Mouse (Mus musculus) adrenal gland, postnatal 4 days (tissue): ENCODE measurements around the gene Ranbp9. TPM values are rescaled to one million over a fixed set of nuclear protein-coding genes. Genes with fewer than 3 reads are reported as not detected.
"Not testable (repeated sequence)": the region's sequence is repeated elsewhere in the genome, so short reads cannot be mapped to it uniquely, and the experiment has no call there.

Source experiments
- DNase-seq, 2 experiments: peaks; one replicate each; pipeline ENCODE4 v3.0.0; 2021 to 2022; ENCODE audit warnings: low spot score in 2 of 2, mixed read lengths in 2 of 2
- total RNA-seq, 2 experiments: library from RNA; stranded (reverse); gene quantifications; 2 replicates each; pipeline ENCODE4 v1.2.3; 2021

The Ranbp9 gene
- total RNA-seq, 2 experiments from 2014 or later, result 57.0 to 62.2 TPM

DNA sequence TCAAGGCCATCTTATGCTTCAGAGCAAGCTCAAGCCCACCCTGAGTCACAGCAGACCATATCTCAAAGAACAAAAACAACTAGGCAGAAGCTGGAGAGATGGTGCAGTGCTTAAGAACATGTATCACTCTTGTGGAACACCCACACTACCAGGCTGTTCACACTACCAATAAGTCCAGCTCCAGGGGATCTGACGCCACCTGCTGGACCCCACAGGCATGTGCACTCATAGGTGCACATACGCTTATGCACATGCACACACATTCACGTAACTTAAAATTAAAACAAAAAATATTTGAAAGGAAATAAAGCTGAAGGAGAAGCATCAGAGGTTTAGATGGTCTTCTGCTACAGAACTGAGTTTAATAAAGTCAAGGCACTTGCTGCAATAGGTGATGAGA is 16.7 kb upstream of the Ranbp9 start:
- no peak for DNase-seq

DNA sequence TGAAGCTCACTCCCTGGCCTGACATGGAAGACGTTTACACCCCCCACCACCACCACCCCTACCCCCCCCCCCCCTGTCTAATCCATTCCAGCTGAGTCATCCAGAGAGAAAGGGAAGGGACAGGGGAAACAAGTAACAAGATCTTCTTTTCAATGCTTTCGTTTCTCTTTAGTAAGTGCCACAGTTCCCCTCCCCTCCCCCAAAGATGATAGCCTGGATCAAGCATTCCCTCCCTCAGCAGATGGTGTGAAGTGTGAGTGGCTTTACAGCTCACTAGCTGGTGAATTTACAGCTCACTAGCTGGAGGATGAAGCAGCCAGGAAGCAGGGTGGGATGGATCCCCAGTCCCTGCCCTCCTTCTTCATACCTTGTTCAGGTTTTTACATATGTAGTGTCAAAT is 15.6 kb upstream of the Ranbp9 start:
- DNase-seq, result no peak

DNA sequence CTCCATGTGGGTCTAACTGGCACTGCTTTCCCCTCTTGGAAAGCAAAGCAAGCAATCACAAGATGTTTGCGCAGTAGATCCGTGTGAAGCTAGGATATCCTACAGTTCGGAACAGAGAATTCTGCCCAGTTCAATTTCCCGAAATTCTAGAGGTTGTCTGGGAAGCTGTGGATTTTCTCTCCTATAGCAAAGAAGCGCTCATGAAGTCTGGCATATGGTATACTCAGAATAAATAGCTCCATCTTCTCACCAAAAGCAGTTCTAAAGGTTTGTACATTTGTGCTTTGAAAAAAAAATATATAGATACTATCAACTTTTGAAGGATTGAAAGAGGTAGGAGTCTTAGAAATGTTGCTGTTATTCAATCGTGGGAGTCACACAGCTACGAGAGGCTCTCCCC is 14.6 kb upstream of the Ranbp9 start:
- DNase-seq, result no peak

DNA sequence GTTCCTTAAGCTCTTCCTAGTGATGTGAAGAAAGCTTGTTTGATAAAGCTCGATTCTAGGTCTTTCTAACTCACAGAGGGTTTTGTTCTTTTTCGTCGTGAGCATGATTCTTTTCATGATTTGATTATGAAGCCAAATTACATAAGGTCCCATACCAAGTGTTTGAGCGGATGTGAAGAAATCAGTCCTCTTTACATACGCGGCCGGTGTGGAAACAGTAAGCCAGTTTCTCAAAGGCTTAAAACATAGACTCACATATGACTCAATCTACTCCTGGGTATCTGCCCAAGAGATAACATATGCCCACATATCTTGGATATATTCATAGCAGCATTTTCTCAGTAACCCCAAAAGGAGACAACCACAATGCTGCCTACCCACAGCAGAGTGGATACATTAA is 12.6 kb upstream of the Ranbp9 start:
- DNase-seq, result no peak

DNA sequence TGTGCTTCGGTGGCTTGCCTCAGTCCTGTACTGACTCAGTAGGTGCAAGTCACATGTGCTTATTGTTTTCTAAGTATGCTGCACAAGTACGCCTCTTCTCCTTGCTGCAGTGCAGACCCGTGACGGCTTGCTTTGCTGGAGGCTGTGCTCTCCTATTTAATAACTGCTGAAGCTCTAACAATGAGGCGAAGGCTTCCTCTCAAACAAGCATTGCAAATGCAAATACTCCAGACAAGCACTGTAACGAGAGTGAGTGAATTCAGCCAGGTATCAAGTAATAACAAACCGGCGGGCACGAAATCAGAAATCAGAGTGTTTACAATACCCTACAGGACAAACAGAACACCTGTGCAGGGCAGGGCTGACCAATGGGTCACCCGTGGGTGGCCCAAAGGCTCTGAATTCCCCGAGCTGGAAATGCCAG is 12.0 kb upstream of the Ranbp9 start:
- no peak for DNase-seq

DNA sequence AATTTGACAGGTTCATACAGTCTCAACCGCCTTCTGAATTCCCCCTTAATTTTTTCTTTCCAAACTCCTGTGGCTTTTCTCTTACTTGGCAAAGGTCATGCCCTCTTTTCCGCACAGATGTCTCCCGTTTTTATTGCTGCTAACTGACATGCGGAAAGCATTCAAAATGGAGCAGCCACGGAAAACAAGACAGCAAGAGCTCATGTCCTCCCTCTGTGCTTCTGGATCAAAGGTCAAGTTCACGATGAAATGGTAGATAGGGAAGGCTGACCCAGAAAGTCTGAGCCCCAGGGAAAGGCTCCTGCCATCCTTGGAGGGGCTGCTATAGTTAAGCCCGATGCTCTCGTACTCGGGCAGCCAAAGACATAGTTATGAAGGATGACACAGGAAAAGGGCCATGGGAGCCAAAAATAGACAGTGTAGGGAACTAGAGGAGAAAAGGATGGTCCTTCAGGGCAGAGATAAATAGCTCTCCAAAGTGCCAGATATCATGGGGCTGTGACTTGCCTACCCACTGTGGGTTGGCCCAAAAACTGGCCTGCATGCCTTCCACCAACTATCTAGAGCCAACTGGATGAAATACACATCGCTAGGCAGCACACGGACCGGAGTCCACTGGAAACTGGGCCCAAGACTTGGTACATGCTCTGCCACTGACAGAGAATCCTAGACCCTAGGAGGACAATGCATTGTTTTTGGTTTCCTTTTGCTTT is 5.6 kb upstream of the Ranbp9 start:
- DNase-seq, result no peak

DNA sequence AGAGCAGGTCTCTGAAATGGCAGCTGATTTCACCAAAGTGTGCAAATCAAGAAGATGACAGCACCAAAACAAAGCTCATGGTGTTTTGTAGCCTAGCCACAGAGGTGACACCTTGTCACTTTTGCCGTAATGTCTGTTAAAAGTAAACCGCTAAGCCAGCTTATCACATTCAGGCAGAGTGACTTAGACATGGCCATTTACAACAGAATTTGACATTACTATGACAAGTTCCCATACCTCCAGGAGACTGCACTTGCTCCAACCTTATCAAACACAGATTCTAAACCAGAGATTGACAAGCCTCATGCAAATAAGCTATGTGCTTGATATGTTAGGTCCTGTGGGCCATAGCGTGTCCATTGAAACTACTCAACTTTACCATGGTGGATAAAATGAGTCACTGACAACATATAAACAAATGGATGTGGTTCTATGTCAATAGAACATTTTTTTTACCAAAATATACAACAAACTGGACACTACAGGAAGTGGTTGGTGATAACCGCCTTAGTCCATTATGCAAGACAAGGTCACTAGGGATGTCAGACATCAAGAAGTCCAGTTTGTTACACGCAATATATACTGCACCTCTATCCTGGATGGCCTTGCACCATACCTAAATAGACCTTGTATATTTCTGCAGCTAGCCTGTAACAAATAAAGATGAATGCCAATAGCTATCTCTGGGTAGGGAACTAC is 4.3 kb upstream of the Ranbp9 start:
- no peak for DNase-seq

DNA sequence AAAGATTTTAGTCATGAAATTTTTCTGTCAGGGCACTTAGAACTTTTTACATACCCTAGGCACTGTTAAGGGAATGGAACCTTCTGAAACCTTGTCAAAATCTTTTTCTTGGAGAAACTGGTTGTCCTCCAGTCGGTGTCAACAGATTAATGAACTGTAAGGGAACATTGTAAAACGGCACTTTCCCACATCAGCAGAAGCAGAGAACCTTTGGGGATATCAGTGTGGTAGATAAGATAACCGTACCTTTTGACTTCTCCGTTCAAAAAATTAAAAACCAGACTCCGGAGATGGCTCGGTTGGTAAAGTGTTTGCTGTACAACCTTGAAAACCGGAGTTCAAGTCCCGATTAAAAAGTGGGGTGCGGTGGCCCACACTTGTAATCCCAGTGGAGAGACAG is 1.7 kb upstream of the Ranbp9 start:
- no peak for DNase-seq

DNA sequence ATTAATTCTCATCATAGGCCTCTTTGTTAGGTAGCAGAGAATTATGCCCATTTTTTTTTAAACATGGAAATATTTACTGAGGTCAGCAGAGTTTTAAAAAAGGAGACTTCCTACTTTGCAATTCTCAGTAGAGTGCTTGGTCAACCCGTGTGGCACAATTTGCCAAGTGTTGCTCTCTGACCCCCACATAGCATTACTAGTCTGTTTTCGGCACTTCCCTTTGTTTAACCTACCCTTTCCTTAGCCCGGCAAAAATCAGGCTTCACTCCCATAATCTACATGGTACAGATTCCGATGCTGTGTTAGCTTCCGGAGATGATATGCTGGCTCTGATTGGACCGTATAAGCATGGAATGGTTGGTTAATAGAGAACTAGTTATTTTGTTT is 770 bp upstream of the Ranbp9 start:
- no peak for DNase-seq

DNA sequence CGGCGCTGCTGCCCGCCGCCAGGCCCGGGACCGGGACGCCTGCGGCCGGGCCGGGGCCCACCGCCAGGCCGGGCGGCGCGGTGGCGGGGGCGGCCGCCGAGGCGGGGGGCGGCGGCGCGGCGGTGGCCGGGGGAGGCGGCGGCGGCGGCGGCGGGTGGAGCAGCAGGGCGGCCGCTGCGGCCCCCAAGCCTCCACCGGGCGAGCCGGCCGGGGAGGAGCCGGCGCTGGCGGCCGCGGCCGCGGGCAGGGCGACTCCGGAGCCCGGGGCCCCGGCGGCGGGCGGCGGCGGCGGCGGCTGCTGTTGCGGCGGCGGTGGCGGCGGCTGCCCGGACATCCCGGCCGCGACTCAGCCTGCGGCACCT is 506 bp downstream of the Ranbp9 start:
- no peak for DNase-seq

DNA sequence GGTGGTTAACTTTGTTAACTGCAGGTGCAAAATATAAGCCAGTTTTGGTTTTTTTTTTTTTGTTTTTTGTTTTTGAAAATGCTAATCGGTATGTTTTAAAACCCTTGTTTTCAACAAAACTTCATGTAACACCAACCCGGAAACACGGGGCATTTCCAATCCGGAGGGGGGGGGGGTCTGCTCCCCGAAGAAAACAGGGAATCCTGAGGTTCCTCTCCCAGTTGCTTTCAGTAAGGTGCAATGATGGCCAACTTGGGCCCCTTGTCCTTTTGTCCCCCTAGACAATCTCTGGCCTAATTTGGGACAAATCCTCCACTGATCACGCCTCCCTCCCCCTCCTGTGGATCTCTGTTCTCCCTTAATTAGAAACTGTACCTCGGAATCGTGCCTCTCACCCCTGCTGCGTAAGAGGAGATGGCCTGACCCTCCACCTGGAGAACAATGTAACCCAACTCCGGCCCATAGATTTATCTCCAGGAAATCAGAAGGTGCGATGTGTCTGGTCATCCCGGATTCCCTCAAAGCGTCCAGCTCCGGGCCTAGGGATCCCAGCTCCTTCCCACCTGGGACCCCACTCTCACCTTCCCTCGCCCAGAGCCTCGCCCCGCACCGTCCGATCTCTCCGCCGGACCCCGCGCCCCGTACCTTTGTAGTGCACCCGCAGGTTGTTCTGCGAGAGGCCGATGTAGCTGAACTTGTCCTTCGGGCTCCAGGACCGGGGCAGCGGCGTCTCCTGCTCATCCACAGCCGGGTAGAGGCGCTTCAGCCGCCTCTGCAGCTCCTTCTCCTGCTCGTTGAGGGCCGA is 1.1 kb downstream of the Ranbp9 start:
- peak; percentile 19 to 30 for DNase-seq

DNA sequence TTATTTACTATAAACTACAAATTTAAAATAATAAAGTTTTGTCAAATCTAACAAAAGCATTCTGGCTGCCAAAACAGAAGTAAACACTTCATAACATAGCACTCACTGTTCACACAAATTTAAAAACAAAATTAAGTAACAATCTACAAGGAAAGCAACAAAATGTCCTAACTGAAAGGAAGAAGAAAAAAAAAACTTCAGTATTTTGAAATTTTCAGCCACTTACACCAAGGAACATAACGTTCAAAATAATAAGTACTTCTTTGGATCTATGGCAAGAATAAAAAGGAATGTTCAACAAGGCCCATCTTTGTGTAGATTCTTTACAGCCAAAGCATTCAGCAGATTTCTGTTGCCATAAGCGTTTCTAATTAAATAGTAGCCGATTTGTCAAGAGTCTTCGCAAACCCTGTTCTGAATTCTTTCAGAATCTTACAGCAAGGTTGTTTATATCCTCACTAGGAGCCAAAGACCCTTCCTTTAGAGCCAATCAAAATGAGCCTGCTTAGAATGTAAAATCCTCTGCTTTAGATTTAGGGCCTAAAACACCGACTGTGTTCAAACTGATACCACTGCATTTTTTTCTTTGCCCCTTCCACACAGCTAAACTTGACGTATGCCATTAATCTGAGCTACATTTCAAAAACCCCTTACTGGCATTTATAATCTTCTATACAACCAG is 1.9 kb downstream of the Ranbp9 start:
- DNase-seq, result no peak

DNA sequence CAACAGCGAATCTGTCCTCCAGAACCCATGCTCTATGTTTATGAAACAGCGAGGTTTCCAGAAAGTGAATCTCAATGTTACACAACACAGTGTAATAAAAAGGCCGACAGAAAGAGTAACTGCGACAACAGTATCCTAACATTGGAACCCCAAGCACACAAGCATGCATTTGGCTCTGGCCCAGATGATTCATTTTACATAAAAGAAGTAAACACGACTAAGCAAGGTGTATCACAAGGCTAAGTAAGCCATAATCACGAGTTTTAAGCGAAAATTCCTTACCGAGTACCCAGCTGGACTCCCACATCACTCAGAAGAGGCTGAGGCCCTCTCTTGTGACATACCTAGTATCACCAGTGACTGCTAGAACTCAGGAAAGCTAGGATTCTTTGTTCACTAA is 2.5 kb downstream of the Ranbp9 start:
- DNase-seq, result no peak

DNA sequence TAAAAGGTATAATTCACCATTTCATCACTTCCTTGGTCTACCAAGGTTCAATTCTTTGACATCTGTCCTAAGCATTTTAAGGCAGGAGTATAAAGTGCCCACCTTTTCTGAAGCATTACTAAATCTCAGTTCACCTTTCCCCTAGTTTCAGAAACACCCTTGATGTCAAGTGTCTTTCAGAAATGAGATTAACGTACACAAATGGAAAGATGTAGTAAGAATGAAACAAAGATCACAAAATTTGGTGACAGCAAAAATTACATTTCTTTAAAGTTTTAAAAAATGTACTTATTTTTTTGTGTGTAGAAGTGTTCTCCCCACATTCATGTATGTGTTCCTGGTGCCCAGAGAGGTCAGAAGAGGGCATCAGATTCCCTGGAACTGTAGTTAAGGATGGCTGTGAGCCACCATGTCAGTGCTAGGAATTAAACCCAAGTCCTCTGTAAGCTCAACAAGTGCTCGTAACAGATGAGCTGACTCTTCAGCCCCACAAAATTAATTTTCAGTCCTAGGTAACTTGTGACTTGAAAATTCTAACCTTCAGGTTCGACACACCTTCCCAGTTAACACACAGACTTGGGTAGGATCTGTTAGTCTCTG is 3.9 kb downstream of the Ranbp9 start:
- no peak for DNase-seq

DNA sequence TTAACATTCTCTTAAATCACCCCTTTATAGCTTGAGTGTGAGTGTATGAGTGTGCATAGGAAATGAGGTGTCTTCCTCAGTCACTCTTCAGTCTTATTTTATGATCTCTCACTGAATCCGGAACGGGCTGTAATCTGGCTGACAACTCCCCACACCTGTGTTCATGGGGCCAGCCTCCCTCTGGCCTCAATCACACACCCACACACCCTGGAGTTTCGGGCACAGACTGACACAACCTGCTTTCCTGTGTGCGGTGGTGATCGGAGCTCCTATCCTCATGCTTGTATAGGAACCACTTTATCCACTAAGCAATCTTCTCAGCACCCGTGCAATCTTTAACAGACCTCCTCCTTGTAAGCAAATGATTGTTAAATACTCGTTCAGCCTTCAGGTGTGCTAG is 4.9 kb downstream of the Ranbp9 start:
- DNase-seq, result no peak

DNA sequence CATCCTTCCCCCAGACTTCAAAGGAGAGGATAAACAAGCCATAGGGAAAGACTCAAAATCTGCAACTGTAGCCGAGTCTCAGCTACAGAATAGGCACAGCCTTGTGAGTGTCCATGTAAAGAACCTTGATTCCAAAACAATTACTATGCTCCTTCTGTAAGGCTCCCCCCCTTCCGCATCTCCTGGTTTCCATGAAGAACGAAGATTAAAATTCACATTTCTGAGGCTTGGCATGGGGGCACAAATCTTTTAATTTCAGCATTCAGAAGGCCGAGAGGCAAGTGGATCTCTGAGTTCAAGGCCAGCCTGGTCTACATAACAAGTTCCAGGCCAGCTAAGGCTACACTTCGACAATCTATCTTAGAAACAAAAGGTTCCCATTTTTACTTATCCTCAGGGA is 6.4 kb downstream of the Ranbp9 start:
- no peak for DNase-seq

DNA sequence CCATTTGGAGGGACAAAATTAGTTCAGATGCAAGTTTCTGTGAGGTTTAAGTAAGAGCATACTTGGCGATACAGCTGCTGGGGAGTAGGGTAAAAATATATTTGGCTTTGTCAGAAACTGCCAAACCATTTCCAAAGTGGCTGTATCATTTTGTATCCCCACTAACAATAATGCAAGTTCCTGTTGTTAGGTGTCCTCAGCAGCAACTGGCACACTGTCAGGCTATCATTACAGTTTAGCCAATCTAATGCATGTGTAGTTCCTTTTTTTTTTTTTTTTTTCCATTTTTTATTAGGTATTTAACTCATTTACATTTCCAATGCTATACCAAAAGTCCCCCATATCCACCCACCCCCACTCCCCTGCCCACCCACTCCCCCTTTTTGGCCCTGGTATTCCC is 9.2 kb downstream of the Ranbp9 start:
- not testable (repeated sequence) for DNase-seq

DNA sequence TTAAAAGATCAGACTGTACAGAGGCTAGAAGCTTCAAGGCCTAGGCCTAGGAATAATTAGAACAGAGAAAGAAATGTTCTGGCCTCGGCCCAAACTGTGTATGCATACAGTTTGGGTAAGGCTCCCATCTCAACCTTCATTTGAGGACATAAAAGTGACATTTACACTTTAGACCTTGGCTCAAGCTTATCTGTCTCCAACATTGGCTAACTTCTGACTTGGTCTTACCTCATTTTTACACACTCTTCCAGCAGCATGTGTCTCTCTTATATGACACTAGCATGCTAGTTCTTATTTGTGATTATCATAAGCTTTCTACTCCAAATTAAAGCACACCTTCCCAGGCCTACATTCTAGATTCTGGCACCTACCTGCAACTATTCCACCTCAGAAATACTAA is 11.5 kb downstream of the Ranbp9 start:
- no peak for DNase-seq

DNA sequence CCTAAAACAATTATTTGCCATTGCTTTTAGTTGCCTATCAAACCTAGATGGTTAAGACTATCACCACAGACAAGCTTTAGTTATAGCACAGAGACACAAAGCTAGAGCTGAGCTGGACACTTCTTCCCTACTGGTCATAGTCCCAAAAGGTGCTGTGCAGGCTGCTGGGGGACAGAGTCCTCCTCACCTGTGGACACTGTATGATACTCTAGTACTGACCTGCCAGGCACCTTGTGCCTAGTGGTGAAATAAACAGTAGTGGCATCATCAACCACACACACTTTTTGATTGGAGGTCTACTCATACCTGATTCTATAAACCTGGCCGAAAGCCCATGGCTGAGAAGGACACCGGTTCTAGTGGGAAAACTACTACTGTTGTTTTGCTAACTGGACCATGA is 16.5 kb downstream of the Ranbp9 start:
- no peak for DNase-seq

DNA sequence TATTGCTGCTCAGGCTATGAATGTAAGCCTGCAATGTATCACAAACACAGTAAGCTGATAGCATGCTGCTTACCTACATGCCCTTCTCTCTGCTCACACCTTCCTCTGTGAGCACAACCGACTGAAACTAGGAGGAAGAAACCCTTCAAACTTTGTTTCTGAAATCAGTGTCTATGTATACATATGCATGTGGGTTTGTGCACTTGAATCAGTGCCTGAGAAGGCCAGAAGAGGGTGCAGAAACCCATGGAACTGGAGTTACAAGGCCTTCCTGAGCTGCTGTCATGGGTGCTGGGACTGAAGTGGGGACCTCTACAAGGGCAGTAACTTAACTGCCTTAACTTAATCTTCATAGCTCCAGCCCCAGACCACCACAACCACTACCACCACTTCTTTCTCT is 23.9 kb downstream of the Ranbp9 start:
- DNase-seq, result no peak

DNA sequence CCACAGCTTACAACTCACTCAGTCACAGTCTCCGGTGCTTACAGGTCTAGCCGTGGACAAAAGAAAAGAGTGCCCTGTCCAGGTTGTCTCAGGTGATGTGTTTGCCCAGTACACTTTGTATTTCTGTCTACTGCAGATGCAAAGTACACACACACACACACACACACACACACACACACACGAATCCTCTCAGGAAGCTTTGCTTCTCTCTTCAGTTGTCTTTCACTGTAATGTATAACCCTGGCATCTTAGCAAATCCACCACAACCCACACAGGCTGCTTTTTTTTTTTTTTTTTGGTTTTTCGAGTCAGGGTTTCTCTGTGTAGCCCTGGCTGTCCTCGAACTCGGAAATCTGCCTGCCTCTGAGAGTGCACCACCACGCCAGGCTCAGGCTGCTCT is 26.7 kb downstream of the Ranbp9 start:
- no peak for DNase-seq
